Comparison of ENCODE assay signal across 16 mouse cellular contexts in genomic region chr1:170610289-170610688, GRCm38 (mm10). TPM values are rescaled to one million over a fixed set of nuclear protein-coding genes. Genes with fewer than 3 reads are reported as not detected.
DNase-seq lines count a peak whose midpoint lies in the region; ATAC-seq and TF ChIP-seq lines count a peak whose summit lies in the region.
"Had no signal": no experiment of that assay in that cellular context is flagged by ENCODE, and none has a peak within 500 bp of the region (broad histone marks: within the 10 kb centered on the region; RNA-seq: fewer than 3 reads in every experiment).

No protein-coding gene starts in this region.

- peak overlapping the region; percentile 42; the same call in 1 of the 2 replicates for H3K27ac ChIP-seq in lung, embryonic 14.5 days (ENCODE audit: low read depth)
- H3K27ac ChIP-seq in liver, embryonic 15.5 days (replicated peaks): peak overlapping the region; percentile 91
- H3K27ac ChIP-seq in stomach, embryonic 16.5 days (ENCODE audit: low read length): no peak overlapping the region
- H3K27ac ChIP-seq: neural tube, embryonic 15.5 days had no signal

- 50% methylated on average over 3 of the region's 3 CpGs for WGBS in lung, embryonic 14.5 days
- WGBS in liver, embryonic 15.5 days (ENCODE audit: insufficient replicate concordance): 29% methylated on average over 3 of the region's 3 CpGs
- 61% methylated on average over 3 of the region's 3 CpGs for WGBS in stomach, embryonic 16.5 days

- 0 out of 2 replicates have a peak, but pooled peaks cover 5% of the 10 kb centered on the region for H3K4me1 ChIP-seq in lung, embryonic 14.5 days (ENCODE audit: insufficient read depth)
- peaks cover 37% of the 10 kb centered on the region for H3K4me1 ChIP-seq in liver, embryonic 15.5 days (replicated peaks)
- no peaks in the 10 kb centered on the region for H3K4me1 ChIP-seq in stomach, embryonic 16.5 days (ENCODE audit: control insufficient read depth, insufficient read depth, low read length)
- H3K4me1 ChIP-seq: neural tube, embryonic 15.5 days had no signal

- H3K4me2 ChIP-seq in lung, embryonic 14.5 days: no peak overlapping the region
- peak overlapping the region; percentile 57 for H3K4me2 ChIP-seq in liver, embryonic 15.5 days
- no peak overlapping the region for H3K4me2 ChIP-seq in stomach, embryonic 16.5 days (ENCODE audit: low read depth, low read length)
- H3K4me2 ChIP-seq: neural tube, embryonic 15.5 days had no signal

- H3K27me3 ChIP-seq in lung, embryonic 14.5 days (ENCODE audit: insufficient read depth, low read length): no peaks in the 10 kb centered on the region
- no peaks in the 10 kb centered on the region for H3K27me3 ChIP-seq in liver, embryonic 15.5 days
- H3K27me3 ChIP-seq in stomach, embryonic 16.5 days (ENCODE audit: control insufficient read depth, insufficient read depth, low read length): no peaks in the 10 kb centered on the region
- H3K27me3 ChIP-seq: megakaryocyte, embryonic 14.5 days; neural tube, embryonic 15.5 days; Patski had no signal

- no peak for DNase-seq in lung, embryonic 14.5 days
- DNase-seq in lung, postnatal 4 days: no peak
- no peak for DNase-seq in adrenal gland, postnatal 25 days
- DNase-seq in cerebellum, postnatal 10 days: no peak
- no peak for DNase-seq in urinary bladder, adult 2 months (ENCODE audit: low spot score)
- DNase-seq: cerebellum, postnatal 25 days; gastrocnemius, postnatal 10 days; lung, adult 2 months had no signal

- no peak overlapping the region for H3K4me3 ChIP-seq in lung, embryonic 14.5 days (ENCODE audit: low read depth, low read length)
- H3K4me3 ChIP-seq in liver, embryonic 15.5 days (replicated peaks): 0 out of 2 replicates have a peak overlapping the region, but pooled peaks have one; percentile 7
- H3K4me3 ChIP-seq in stomach, embryonic 16.5 days (replicated peaks; ENCODE audit: low read length): no peak overlapping the region
- H3K4me3 ChIP-seq: megakaryocyte, embryonic 14.5 days; neural tube, embryonic 15.5 days had no signal

- no peak for ATAC-seq in lung, embryonic 14.5 days (ENCODE audit: insufficient read depth)
- peak; percentile 93 for ATAC-seq in erythroblast, adult 5-6 weeks (replicated peaks; ENCODE audit: low FRiP score, poor library complexity, severe bottlenecking)
- peak; percentile 99 for ATAC-seq in liver, embryonic 15.5 days (ENCODE audit: insufficient read depth)
- ATAC-seq in stomach, embryonic 16.5 days (ENCODE audit: insufficient read depth, low FRiP score): 0 out of 2 replicates have a peak, but pooled peaks have one; percentile 54
- ATAC-seq: forebrain, embryonic 14.5 days; hindbrain, embryonic 16.5 days; Patski had no signal

- TF ChIP-seq CTCF in lung, embryonic 14.5 days (IDR thresholded peaks at IDR 0.05; ENCODE audit: low read depth): no peak

- no peak overlapping the region for H3K9ac ChIP-seq in lung, embryonic 14.5 days
- peak overlapping the region; percentile 36 for H3K9ac ChIP-seq in liver, embryonic 15.5 days
- H3K9ac ChIP-seq in stomach, embryonic 16.5 days (ENCODE audit: low read length): no peak overlapping the region
- H3K9ac ChIP-seq: neural tube, embryonic 15.5 days had no signal

- H3K36me3 ChIP-seq in lung, embryonic 14.5 days (ENCODE audit: insufficient read depth): no peaks in the 10 kb centered on the region
- H3K36me3 ChIP-seq in liver, embryonic 15.5 days (replicated peaks): no peaks in the 10 kb centered on the region
- H3K36me3 ChIP-seq in stomach, embryonic 16.5 days (ENCODE audit: control insufficient read depth, insufficient read depth, low read length): no peaks in the 10 kb centered on the region
- H3K36me3 ChIP-seq: neural tube, embryonic 15.5 days had no signal

- no peaks in the 10 kb centered on the region for H3K9me3 ChIP-seq in lung, embryonic 14.5 days (ENCODE audit: low read depth, low read length)
- no peaks in the 10 kb centered on the region for H3K9me3 ChIP-seq in liver, embryonic 15.5 days (replicated peaks)
- no peaks in the 10 kb centered on the region for H3K9me3 ChIP-seq in stomach, embryonic 16.5 days (replicated peaks; ENCODE audit: control insufficient read depth, low read length)
- H3K9me3 ChIP-seq: megakaryocyte, embryonic 14.5 days; neural tube, embryonic 15.5 days had no signal

RNA-seq across cellular contexts. Expression of gene Nos1ap, which starts 20.6 kb away (rescaled TPM):
- 7.9 and 9.8 TPM in 2 replicates for polyA plus RNA-seq in lung, embryonic 14.5 days (2014; fragmentation: Nextera tagmentation; extraction: Ambion mirVana)
- 23.4 and 25.4 TPM in 2 replicates for total RNA-seq in erythroblast, adult 5-6 weeks (2015; ENCODE audit: low replicate concordance)
- total RNA-seq in erythroblast, adult 5-6 weeks (2017; ENCODE audit: low replicate concordance): 22.6 and 26.9 TPM in 2 replicates
- polyA plus RNA-seq in liver, embryonic 15.5 days (2015; fragmentation: Nextera tagmentation; extraction: Ambion mirVana): 5.2 and 6.4 TPM in 2 replicates
- 8.9 and 13.0 TPM in 2 replicates for polyA plus RNA-seq in stomach, embryonic 16.5 days (2015; fragmentation: Nextera tagmentation; extraction: Ambion mirVana)
- 20.1 and 31.1 TPM in 2 replicates for total RNA-seq in adrenal gland, postnatal 25 days (2021)
- polyA plus RNA-seq in urinary bladder, adult 2 months (2012; rRNA removed): 7.8 and 10.8 TPM in 2 replicates

RNA-seq across cellular contexts. Expression of gene Olfml2b, which starts 34.0 kb away (rescaled TPM):
- polyA plus RNA-seq in lung, embryonic 14.5 days (2014; fragmentation: Nextera tagmentation; extraction: Ambion mirVana): 18.8 and 19.9 TPM in 2 replicates
- total RNA-seq in erythroblast, adult 5-6 weeks (2015; ENCODE audit: low replicate concordance): 5.4 and 5.9 TPM in 2 replicates
- 5.2 and 13.3 TPM in 2 replicates for total RNA-seq in erythroblast, adult 5-6 weeks (2017; ENCODE audit: low replicate concordance)
- 3.1 and 3.5 TPM in 2 replicates for polyA plus RNA-seq in liver, embryonic 15.5 days (2015; fragmentation: Nextera tagmentation; extraction: Ambion mirVana)
- polyA plus RNA-seq in stomach, embryonic 16.5 days (2015; fragmentation: Nextera tagmentation; extraction: Ambion mirVana): 49.2 and 58.5 TPM in 2 replicates
- total RNA-seq in adrenal gland, postnatal 25 days (2021): 6.7 and 7.0 TPM in 2 replicates
- polyA plus RNA-seq in urinary bladder, adult 2 months (2012; rRNA removed): 37.8 and 39.7 TPM in 2 replicates
